Mouse (Mus musculus): ENCODE results near the gene Serpina7. TPM values are rescaled to one million over a fixed set of nuclear protein-coding genes. Genes with fewer than 3 reads are reported as not detected.

The Serpina7 gene
- 0.24 TPM in 1 of 2 replicates, not detected in the other for polyA plus RNA-seq (2016; fragmentation: Nextera tagmentation; extraction: Ambion mirVana)

DNA sequence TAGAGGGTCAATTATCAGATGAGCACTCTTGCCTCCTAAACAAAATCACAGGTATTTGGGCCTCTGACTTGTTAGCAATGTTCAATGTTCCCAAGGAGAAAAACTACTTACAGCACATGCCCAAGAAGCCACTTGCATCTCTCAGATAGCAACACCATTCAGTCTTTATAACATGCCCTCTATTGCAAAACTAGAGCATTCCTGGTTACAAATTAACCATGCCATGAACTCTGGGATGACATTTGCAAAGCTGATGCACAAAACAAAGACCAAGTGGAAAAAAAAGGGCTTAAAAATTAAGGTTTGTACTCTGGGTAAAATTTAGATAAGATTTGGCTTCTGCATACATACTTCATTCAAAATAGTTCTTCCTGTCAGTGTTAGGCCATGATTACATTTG is at the start of gene Serpina7:
Gene Serpina7 (minus strand): TSS at position 160 of the 400 bp plus-strand sequence.
- no peak within 1 kb of the TSS for H3K4me2 ChIP-seq
- H3K4me3 ChIP-seq: no peak within 1 kb of the TSS
- ATAC-seq (ENCODE audit: insufficient number of reproducible peaks, low FRiP score): no peak
- no peaks in the 10 kb centered on the region for H3K27me3 ChIP-seq (replicated peaks)
- no peaks in the 10 kb centered on the region for H3K4me1 ChIP-seq (replicated peaks)
- no peak within 1 kb of the TSS for H3K9ac ChIP-seq
- H3K36me3 ChIP-seq: no peaks in the 10 kb centered on the region
- H3K27ac ChIP-seq (ENCODE audit: poor library complexity, severe bottlenecking): no peak within 1 kb of the TSS
- H3K9me3 ChIP-seq (replicated peaks): no peaks in the 10 kb centered on the region

DNA sequence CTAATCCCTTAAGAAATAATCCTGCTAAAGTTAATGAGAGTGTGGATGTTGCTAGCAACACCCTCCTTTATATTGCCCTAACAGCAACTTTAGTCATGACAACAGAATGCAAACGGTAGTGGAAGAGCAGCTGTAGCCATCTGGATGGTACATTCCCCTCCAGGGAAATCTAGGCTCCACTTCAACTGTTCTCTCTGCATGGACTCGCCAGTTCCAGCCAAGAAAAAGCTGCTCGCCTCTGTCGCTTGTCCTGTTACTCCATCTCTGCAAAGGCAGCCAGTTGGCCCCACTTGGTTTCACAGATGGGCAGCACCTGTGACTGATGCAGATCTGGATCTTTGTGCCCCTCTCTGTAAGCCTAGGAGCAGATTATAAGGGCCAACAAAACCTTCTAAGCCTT is 49.0 kb upstream of the Serpina7 start:
- ATAC-seq (ENCODE audit: insufficient number of reproducible peaks, low FRiP score): no peak
- Histone ChIP-seq H3K4me3 (no peak overlapping the region), H3K27ac (ENCODE audit: poor library complexity, severe bottlenecking) (no peak overlapping the region), H3K9me3 (replicated peaks) (no peaks in the 10 kb centered on the region), H3K9ac (no peak overlapping the region), H3K36me3 (no peaks in the 10 kb centered on the region), H3K27me3 (replicated peaks) (no peaks in the 10 kb centered on the region), H3K4me2 (no peak overlapping the region), H3K4me1 (replicated peaks) (no peaks in the 10 kb centered on the region)
- 50% methylated on average over 4 of the region's 4 CpGs for WGBS

DNA sequence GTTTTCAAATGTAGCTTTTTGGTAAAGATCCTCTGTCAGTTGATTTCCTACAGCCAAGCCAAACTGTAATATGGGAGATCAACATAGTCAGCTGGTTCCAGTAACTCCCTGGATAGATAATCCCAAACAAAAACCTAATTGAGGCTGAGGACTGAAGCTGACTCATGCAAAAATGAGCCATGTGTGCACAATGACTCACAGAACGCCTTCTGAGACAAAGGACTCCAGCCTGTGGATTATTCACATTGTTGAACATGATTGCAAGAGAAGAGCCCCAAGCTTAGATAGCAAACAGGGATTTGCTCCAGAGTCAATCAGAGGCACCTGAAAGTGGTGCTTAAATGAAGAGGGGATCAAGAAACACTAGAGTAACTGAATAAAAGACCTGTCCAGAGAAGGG is 12.2 kb upstream of the Serpina7 start:
- H3K4me1 ChIP-seq (replicated peaks): no peaks in the 10 kb centered on the region
- H3K9me3 ChIP-seq (replicated peaks): no peaks in the 10 kb centered on the region
- no peak overlapping the region for H3K27ac ChIP-seq (ENCODE audit: poor library complexity, severe bottlenecking)
- no peak overlapping the region for H3K4me3 ChIP-seq
- H3K36me3 ChIP-seq: no peaks in the 10 kb centered on the region
- 45% methylated on average over 1 of the region's 1 CpGs for WGBS
- no peaks in the 10 kb centered on the region for H3K27me3 ChIP-seq (replicated peaks)
- no peak overlapping the region for H3K4me2 ChIP-seq
- H3K9ac ChIP-seq: no peak overlapping the region
- no peak for ATAC-seq (ENCODE audit: insufficient number of reproducible peaks, low FRiP score)

DNA sequence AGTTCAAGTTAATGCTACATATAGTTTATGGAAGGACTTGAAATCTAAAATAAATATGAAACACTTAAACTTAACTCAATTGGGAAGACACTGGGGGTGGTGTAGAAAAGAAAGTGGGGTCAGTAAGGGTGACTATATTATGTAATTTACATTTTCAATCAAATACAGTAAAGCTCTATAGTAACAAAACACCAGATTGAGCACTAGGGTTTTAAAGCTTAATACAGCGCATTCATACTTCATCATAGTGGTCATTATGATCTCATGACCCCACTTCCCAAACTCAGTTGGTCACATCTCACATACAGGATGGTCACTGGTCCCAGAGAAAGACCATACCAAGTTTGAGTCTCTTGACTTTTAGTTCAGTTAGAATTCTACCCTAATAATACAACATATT is 907 bp upstream of the Serpina7 start, which contains the start of gene 4930513O06Rik:
Gene 4930513O06Rik (plus strand): TSS at position 301 of the 400 bp plus-strand sequence.
- WGBS: 90% methylated on average over 1 of the region's 1 CpGs
- Histone ChIP-seq H3K27ac (ENCODE audit: poor library complexity, severe bottlenecking) (no peak within 1 kb of the TSS), H3K4me2 (no peak within 1 kb of the TSS), H3K36me3 (no peaks in the 10 kb centered on the region), H3K4me3 (no peak within 1 kb of the TSS), H3K9me3 (replicated peaks) (no peaks in the 10 kb centered on the region), H3K27me3 (replicated peaks) (no peaks in the 10 kb centered on the region), H3K4me1 (replicated peaks) (no peaks in the 10 kb centered on the region), H3K9ac (no peak within 1 kb of the TSS)
- no peak for ATAC-seq (ENCODE audit: insufficient number of reproducible peaks, low FRiP score)

DNA sequence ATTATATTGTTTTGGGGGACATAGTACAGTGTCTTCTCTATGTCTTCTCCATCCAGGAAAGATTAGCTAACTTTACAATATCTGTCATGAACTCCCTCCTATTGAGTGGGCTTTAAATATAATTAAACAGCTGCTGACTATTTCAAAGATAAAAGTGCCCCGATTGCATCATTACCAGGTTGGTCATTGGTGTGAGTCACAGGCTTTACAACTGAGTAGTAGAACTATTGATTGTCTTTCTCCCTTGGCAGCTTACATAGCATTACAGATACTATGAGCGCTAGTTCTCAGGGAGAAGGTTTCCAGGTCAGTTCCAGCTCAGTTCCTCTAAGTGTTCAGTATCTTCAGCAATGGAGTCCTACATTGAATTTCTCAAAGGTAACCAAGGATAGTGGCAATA is 6.5 kb downstream of the Serpina7 start:
- H3K9ac ChIP-seq: no peak overlapping the region
- WGBS: 83% methylated on average over 2 of the region's 2 CpGs
- H3K36me3 ChIP-seq: no peaks in the 10 kb centered on the region
- no peak overlapping the region for H3K27ac ChIP-seq (ENCODE audit: poor library complexity, severe bottlenecking)
- no peak overlapping the region for H3K4me3 ChIP-seq
- H3K4me1 ChIP-seq (replicated peaks): no peaks in the 10 kb centered on the region
- no peak for ATAC-seq (ENCODE audit: insufficient number of reproducible peaks, low FRiP score)
- H3K4me2 ChIP-seq: no peak overlapping the region
- no peaks in the 10 kb centered on the region for H3K9me3 ChIP-seq (replicated peaks)
- no peaks in the 10 kb centered on the region for H3K27me3 ChIP-seq (replicated peaks)

DNA sequence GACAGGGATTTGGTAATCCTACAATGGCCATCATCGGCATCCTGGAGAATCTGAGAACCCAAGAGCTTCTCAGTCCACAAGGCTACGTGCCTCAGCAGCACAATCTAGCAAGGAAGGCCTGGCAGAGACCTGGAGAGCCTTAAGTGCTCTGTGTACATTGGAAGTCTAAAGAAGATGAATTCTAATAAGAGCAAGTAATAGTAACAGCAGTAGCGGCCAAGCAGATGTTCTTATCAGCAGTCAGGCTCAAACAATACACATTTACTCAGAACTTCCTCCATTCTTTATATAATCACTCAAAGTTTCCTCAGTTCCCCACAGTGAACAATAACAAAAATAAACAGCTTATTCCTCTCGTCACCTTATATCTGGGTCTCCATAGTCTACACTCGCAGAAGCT is 21.0 kb downstream of the Serpina7 start:
- Histone ChIP-seq H3K4me3 (no peak overlapping the region), H3K4me1 (replicated peaks) (no peaks in the 10 kb centered on the region), H3K27me3 (replicated peaks) (no peaks in the 10 kb centered on the region), H3K4me2 (no peak overlapping the region), H3K9ac (no peak overlapping the region), H3K9me3 (replicated peaks) (no peaks in the 10 kb centered on the region), H3K36me3 (no peaks in the 10 kb centered on the region), H3K27ac (ENCODE audit: poor library complexity, severe bottlenecking) (no peak overlapping the region)
- no peak for ATAC-seq (ENCODE audit: insufficient number of reproducible peaks, low FRiP score)
- WGBS: 63% methylated on average over 5 of the region's 5 CpGs

DNA sequence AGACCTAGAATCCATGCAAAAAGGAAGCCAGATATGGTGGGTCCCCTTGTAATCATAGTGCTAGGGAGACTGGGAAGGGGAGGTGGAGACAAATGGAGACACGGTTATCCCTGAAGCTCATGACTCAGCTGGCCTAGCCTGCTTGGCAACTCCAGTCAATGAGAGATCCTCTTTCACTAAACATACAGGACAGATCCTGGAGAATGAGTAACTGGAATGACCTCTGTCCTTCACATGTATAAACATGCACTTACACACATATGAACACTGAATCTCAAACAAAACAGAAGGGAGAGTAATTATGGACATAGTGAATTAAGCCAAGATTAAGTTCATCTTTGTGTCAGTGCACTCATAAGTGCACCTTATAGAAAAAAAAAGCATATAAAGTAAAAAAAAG is 31.9 kb downstream of the Serpina7 start:
- H3K9me3 ChIP-seq (replicated peaks): no peaks in the 10 kb centered on the region
- H3K4me3 ChIP-seq: no peak overlapping the region
- ATAC-seq (ENCODE audit: insufficient number of reproducible peaks, low FRiP score): no peak
- H3K9ac ChIP-seq: no peak overlapping the region
- no peaks in the 10 kb centered on the region for H3K27me3 ChIP-seq (replicated peaks)
- H3K4me2 ChIP-seq: no peak overlapping the region
- 81% methylated on average over 1 of the region's 1 CpGs for WGBS
- H3K4me1 ChIP-seq (replicated peaks): no peaks in the 10 kb centered on the region
- H3K27ac ChIP-seq (ENCODE audit: poor library complexity, severe bottlenecking): no peak overlapping the region
- H3K36me3 ChIP-seq: no peaks in the 10 kb centered on the region

DNA sequence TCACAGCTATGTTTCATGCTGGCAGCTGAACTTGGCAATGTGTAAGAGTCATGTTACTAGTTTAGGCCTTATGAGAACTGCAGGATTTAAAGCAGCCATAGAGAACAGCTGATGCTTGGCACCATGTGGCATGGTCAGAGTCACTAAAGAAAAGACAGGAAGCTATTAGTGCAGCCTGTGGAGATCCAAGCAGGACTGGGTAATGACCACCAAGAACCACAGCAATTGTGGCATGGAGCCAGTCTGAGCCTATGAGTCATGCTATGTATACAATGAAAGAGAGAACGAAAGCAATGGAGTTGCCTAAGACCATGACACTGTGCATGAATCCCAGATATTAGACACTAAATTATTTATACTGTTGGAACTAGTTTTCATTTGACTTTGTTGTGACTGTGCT is 33.1 kb downstream of the Serpina7 start:
- Histone ChIP-seq H3K4me2 (no peak overlapping the region), H3K36me3 (no peaks in the 10 kb centered on the region), H3K9ac (no peak overlapping the region), H3K4me3 (no peak overlapping the region), H3K4me1 (replicated peaks) (no peaks in the 10 kb centered on the region), H3K27me3 (replicated peaks) (no peaks in the 10 kb centered on the region), H3K9me3 (replicated peaks) (no peaks in the 10 kb centered on the region), H3K27ac (ENCODE audit: poor library complexity, severe bottlenecking) (no peak overlapping the region)
- WGBS: 61% methylated on average over 1 of the region's 1 CpGs
- ATAC-seq (ENCODE audit: insufficient number of reproducible peaks, low FRiP score): no peak

DNA sequence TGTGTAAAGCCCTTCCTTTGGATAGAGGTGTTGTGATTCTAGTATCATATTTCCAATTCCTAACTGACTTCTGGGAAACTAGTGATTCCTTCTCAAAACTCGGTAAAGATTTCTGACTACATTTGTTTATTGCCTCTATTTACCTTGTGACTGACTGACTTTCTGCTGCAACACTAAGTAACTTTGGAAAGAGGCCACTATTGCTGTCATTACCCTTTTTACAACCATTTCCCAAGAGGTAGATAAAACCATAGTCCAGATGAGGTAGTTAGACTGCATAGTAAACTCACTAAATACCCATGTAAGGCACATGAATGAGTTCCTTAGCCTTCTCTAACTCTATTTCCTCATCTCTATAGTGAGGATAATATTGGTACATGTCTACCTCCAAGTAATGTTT is 43.9 kb downstream of the Serpina7 start:
- 67% methylated on average over 1 of the region's 1 CpGs for WGBS
- no peak overlapping the region for H3K4me3 ChIP-seq
- H3K4me1 ChIP-seq (replicated peaks): no peaks in the 10 kb centered on the region
- H3K4me2 ChIP-seq: no peak overlapping the region
- no peaks in the 10 kb centered on the region for H3K9me3 ChIP-seq (replicated peaks)
- ATAC-seq (ENCODE audit: insufficient number of reproducible peaks, low FRiP score): no peak
- no peaks in the 10 kb centered on the region for H3K36me3 ChIP-seq
- no peaks in the 10 kb centered on the region for H3K27me3 ChIP-seq (replicated peaks)
- no peak overlapping the region for H3K9ac ChIP-seq
- no peak overlapping the region for H3K27ac ChIP-seq (ENCODE audit: poor library complexity, severe bottlenecking)

DNA sequence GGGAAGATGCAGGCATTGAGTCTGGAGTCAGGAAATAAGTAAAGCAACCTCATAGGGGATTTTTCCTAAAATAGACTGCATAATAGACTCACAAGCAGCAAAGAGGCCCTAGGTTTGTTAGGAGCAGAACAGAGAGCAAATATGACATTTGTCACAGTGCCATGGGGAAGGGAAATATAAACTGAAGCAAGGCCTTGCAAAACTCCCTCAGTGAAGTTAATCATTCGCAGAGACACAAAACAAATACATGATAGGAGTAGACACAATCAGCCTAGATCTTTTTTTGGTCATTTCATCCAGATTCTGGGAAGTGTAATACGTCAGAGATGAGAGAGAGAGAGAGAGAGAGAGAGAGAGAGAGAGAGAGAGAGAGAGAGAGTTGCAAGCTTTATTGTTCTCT is 45.7 kb downstream of the Serpina7 start:
- H3K4me2 ChIP-seq: no peak overlapping the region
- ATAC-seq (ENCODE audit: insufficient number of reproducible peaks, low FRiP score): no peak
- no peak overlapping the region for H3K4me3 ChIP-seq
- H3K36me3 ChIP-seq: no peaks in the 10 kb centered on the region
- no peak overlapping the region for H3K27ac ChIP-seq (ENCODE audit: poor library complexity, severe bottlenecking)
- H3K27me3 ChIP-seq (replicated peaks): no peaks in the 10 kb centered on the region
- H3K9ac ChIP-seq: no peak overlapping the region
- H3K9me3 ChIP-seq (replicated peaks): no peaks in the 10 kb centered on the region
- H3K4me1 ChIP-seq (replicated peaks): no peaks in the 10 kb centered on the region
- WGBS: 67% methylated on average over 2 of the region's 2 CpGs

DNA sequence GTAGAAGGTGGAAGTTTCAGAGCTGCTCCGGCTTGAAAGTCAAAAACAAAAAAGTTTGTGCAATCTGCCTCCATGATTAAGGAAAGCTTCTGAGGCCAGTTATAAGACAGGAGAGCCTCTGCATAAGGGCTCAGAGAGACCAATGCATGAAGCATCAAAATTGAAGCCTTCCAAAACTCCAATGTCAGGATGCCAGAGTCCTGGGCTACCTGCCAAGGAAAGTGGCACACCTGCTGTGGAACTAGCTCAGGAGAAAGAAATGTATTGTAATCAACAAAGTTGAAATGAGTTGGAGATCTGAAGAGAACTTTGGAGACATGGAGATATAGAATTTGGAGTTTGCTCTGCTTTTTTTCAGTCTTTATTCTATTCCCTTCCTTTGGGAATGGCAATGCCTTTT is 47.4 kb downstream of the Serpina7 start:
- no peak overlapping the region for H3K4me3 ChIP-seq
- no peak overlapping the region for H3K4me2 ChIP-seq
- WGBS: 83% methylated on average over 1 of the region's 1 CpGs
- H3K27me3 ChIP-seq (replicated peaks): no peaks in the 10 kb centered on the region
- no peak overlapping the region for H3K9ac ChIP-seq
- H3K9me3 ChIP-seq (replicated peaks): no peaks in the 10 kb centered on the region
- no peak overlapping the region for H3K27ac ChIP-seq (ENCODE audit: poor library complexity, severe bottlenecking)
- no peak for ATAC-seq (ENCODE audit: insufficient number of reproducible peaks, low FRiP score)
- no peaks in the 10 kb centered on the region for H3K36me3 ChIP-seq
- H3K4me1 ChIP-seq (replicated peaks): no peaks in the 10 kb centered on the region
